Mouse (Mus musculus) adrenal gland, postnatal 4 days (tissue): Measurements from ENCODE around the gene Vwa1. TPM values are rescaled to one million over a fixed set of nuclear protein-coding genes. Genes with fewer than 3 reads are reported as not detected.
A peak's percentile ranks its signal among the peaks of the same experiment; 100 is the strongest.
"Not testable (repeated sequence)": the region's sequence is repeated elsewhere in the genome, so short reads cannot be mapped to it uniquely, and the experiment has no call there.

Source experiments
- DNase-seq, 2 experiments: peaks; one replicate each; pipeline ENCODE4 v3.0.0; 2021 to 2022; ENCODE audit warnings: low spot score in 2 of 2, mixed read lengths in 2 of 2
- long read RNA-seq, 2 experiments: library from polyadenylated mRNA; stranded (forward); transcript quantifications; one replicate each; pipeline ENCODE4 v2.0.0; 2021
- total RNA-seq, 2 experiments: library from RNA; stranded (reverse); gene quantifications; 2 replicates each; pipeline ENCODE4 v1.2.3; 2021

The Vwa1 gene
- total RNA-seq: 1 to 10 TPM; 5.7 to 7.4 TPM
- long read RNA-seq, experiment 1, transcript Vwa1-201 (4 exons, 3,623 nt): major isoform, 19 of 22 reads
- long read RNA-seq, experiment 1, partial matches to known transcripts: 0 of 22 reads
- long read RNA-seq, experiment 1, other reads (novel, unspliced or antisense): 3 of 22 reads
- long read RNA-seq, experiment 2, transcript Vwa1-201 (4 exons, 3,623 nt): major isoform, 20 of 25 reads
- long read RNA-seq, experiment 2, partial matches to known transcripts: 3 of 25 reads
- long read RNA-seq, experiment 2, other reads (novel, unspliced or antisense): 2 of 25 reads

DNA sequence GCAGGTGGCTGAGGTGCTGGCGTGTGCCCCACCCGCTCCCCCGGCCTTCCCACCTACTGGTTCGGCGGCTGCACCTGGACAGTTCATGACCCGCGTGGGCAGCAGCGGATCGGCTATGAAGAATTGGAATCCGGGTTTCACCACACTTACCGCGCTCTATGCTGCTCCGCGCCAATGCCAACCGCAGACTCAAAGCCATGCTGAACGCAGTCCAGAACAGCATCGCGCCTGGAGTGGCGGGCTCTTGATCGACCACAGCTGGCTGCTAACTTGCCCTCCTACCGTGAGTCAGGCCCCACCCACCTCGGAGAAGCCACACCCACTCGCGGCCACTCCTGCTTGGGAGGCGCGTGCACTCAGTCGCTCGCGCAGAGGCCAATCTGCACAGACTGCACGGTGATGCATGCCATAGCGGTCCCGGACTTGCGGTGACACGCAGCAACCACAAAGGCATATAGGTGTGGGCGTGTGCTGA, at the start of gene Vwa1:
Vwa1 (minus strand) TSS at position 419 of the 475 bp plus-strand sequence.
- DNase-seq: peak; percentile 60 to 70

GRCm38 (mm10) chr4:155823443-155823842, 48.9 kb upstream of the Vwa1 start:
- no peak for DNase-seq

GRCm38 (mm10) chr4:155821025-155821424, 46.5 kb upstream of the Vwa1 start:
- no peak for DNase-seq

DNA sequence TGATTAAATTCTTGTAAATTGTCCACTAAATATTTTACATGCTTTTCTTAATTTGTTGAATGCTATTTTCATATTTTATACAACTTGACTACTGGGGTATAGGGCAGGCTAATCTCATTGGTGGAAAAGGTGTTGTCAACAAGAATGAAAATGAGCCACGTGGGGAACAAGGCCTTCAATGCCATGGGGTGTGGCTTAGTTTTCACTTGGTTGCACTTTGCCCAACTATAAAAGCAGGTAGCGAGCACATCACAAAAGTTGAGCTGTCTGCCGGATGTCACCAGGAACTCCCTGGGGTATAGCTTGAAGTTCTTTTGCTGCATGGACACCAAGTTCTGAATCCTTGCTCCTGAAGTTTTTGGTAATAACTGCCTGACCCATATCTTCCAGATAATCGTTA, 43.0 kb upstream of the Vwa1 start:
- no peak for DNase-seq

DNA sequence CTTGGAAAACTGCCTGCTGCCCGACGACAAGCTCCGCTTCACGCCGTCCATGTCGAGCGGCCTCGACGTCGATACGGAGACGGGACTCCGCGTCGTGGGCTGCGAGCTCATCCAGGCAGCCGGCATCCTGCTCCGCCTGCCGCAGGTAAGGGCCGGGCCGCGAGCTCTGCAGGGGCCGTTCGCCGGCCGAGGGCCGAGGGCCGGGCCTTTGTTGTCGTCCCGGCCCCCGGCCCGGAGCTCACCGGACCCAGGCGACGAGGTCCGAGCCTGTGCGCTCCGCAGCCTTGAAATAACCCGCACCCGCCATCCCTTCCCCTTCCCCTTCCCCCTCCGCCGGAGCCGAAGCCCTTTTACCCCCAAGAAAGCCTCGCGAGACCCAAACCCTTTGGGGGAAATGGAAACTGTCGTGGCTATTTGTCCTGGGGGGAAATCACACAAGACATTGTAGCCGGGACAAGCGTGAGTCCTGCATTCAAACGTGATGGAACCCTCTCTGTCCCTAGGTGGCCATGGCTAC, 38.2 kb upstream of the Vwa1 start:
- DNase-seq: no peak

DNA sequence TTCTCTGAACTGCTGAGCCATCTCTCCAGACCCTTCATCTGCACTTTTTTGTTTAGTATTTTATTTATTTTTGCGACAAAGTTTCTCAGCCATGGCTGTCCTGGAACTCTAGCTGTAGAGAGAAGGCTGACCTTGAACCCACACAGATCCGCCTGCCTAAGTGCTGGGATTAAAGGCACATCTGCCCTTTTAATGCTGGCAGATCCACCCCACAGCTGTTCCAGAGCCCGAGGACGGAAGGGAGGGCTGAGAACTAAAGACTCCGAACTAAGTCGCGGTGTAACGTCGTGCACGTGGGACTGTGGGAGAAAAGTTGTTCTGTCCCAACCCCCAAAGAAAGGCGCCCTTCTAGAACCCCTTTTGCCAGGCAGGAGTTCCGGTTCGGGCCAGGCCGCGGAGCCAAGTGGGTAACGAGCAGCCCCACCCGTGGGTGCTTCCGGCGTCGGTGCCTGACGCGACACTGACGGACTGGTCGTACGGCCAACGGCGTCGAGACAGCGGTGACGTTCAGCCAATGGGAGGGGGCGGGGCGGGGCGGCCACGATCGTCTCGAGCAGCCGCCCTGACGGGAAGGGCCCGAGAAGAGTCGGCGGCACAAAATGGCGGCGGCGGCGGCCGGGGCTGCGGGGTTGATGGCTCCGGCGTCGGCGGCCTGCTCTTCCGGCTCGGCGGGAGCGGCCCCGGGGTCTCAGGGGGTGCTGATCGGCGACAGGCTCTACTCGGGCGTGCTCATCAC, 37.6 kb upstream of the Vwa1 start, which contains the start of gene Ccnl2:
Ccnl2 (plus strand) TSS at position 561 of the 736 bp plus-strand sequence.
- DNase-seq: peak; percentile 82 to 91

DNA sequence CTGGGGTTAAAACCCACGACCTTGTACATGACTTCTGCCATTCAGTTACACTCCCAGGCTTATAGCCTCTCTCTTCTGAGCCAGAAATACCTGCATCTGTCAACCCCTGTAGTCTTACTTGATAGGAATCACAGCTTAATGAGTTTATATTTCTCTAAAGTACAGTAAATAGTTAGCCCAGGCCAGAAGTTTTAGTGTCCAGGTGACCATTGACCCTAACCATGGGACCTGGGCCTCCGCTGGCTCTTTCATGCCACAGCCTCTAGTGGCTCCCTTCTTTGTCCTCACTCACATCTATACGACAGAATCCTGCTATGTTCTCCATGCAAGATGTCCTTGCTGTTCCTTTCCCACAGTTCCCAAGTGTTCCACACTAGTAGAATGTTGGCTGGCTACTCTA, 33.3 kb upstream of the Vwa1 start:
- no peak for DNase-seq

DNA sequence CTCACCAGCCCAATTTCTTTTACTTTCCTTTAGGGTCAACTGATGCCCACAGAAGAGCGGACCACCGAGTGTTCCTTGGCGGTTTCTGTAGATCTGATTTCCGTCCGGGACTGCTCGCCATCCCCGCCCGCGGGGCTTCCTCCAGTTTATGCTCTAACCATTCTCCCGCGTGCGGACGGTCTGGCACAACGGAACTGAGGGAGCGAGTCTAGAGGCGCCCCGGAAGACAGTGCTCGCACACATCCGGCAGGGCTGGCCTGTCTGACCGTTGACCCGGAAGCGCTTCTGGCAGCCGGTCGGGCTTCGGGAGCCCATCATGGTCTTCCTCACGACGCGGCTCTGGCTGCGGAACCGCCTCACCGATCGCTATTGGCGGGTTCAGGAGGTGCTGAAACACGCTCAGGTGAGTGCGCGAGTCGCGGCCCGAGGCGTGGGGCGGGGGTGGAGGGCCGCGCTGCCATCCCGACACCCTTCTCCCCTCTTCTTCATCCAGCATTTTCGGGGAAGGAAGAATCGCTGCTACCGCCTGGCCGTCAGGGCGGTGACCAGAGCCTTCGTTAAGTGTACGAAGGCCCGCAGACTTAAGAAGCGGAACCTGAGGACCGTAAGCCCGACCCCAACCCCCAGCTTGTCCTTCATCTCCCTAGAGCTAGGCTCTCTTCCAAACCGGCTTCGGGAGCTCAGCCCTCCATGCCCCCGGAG, 29.0 kb upstream of the Vwa1 start:
- DNase-seq: peak; percentile 92

GRCm38 (mm10) chr4:155802741-155803339, 28.3 kb upstream of the Vwa1 start, which contains the start of gene Mrpl20:
Gene Mrpl20, plus strand, starts transcription at chr4:155802878.
- no peak for DNase-seq

- no peak for DNase-seq
These were observed 27.6 kb upstream of the Vwa1 start for GRCm38 (mm10) chr4:155802075-155802474.

- DNase-seq: no peak
These were observed 19.2 kb upstream of the Vwa1 start for GRCm38 (mm10) chr4:155793730-155794129.

GRCm38 (mm10) chr4:155791240-155791933, 16.9 kb upstream of the Vwa1 start:
- DNase-seq: no peak

GRCm38 (mm10) chr4:155790650-155791161, 16.2 kb upstream of the Vwa1 start:
- no peak for DNase-seq

DNA sequence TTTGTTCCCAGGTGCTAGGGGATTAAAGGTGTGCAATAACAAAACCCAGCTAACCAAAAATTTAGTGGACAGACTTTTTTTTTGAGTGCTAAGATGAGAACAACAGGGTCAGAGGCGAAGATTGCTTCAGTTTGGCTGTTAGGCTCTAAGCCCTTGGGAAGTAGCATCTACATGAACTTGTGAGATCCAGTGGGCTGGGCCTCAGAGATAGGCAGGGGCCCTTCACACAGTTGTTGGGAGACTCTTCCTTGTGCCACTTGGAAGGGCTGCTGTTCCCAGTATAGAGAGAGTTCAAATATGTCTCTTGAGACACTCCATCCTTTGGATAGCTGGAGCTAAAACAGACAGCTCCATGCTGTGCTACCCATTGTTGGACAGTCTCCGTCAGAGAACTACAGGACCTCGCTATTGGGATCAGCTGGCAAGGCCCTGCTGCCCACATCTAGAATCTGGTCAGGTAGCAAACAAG, 15.6 kb upstream of the Vwa1 start, which contains the start of gene Ankrd65:
Ankrd65 (plus strand) TSS at position 419 of the 469 bp plus-strand sequence.
- no peak for DNase-seq

- not testable (repeated sequence) for DNase-seq
These were observed 14.3 kb upstream of the Vwa1 start for GRCm38 (mm10) chr4:155788833-155789232.

- DNase-seq: no peak
These were observed 13.8 kb upstream of the Vwa1 start for GRCm38 (mm10) chr4:155788300-155788699.

DNA sequence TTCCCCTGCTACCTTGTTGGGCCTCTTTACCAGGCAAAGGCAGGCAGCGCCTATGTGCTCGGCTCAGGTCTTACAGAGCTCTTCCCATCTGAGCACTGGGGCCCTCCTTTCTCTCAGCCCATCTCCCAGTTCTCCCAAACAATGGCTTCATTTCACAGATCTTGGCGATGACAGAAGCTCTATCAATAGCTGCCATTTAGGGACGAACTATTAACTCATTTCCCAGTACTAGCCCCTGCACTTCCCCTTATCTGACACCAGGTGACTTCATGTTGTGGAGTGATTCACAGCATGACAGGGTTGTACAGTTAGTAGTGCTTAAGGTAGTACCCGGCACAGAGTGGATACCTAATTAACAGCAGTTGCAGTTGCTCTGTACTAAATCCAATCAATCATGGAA, 11.3 kb upstream of the Vwa1 start, which contains the start of gene Tmem88b:
Tmem88b (minus strand) TSS at position 56 of the 400 bp plus-strand sequence.
- no peak for DNase-seq

- no peak for DNase-seq
These were observed 10.7 kb upstream of the Vwa1 start for GRCm38 (mm10) chr4:155785246-155785645.

GRCm38 (mm10) chr4:155784081-155784701, 9.7 kb upstream of the Vwa1 start:
- peak; percentile 46 to 51 for DNase-seq
